Mouse (Mus musculus) testis, adult 2 months (tissue): ENCODE measurements around the gene Zfp948. TPM values are rescaled to one million over a fixed set of nuclear protein-coding genes. Genes with fewer than 3 reads are reported as not detected.

Experiments used
- H3K27ac ChIP-seq: fragments of 200-500 bp; 2 replicates; pipeline ENCODE4 v1.5.1; 2012; ENCODE audit warnings: low read depth, low read length; ENCODE audit not compliant: control insufficient read depth, insufficient read depth
- H3K27me3 ChIP-seq: fragments of 200-500 bp; 2 replicates; pipeline ENCODE4 v1.6.1; 2012; ENCODE audit warnings: mild to moderate bottlenecking, low read length, moderate library complexity; ENCODE audit not compliant: control insufficient read depth, insufficient read depth
- H3K36me3 ChIP-seq: fragments of 200-500 bp; 2 replicates; pipeline ENCODE4 v1.6.1; 2012; ENCODE audit warnings: mild to moderate bottlenecking, low read length; ENCODE audit not compliant: control insufficient read depth, insufficient read depth
- H3K4me1 ChIP-seq: fragments of 200-500 bp; 2 replicates; pipeline ENCODE4 v1.6.1; 2012; ENCODE audit warnings: low read length; ENCODE audit not compliant: control insufficient read depth, insufficient read depth
- H3K4me3 ChIP-seq: fragments of 200-500 bp; 2 replicates; pipeline ENCODE4 v1.5.1; 2012; ENCODE audit warnings: low read depth, mild to moderate bottlenecking, low read length, moderate library complexity, mixed read lengths; ENCODE audit not compliant: control insufficient read depth
- CTCF ChIP-seq: fragments of 200-500 bp; IDR thresholded peaks from 2 replicates; pipeline ENCODE4 v1.5.1; 2012; ENCODE audit warnings: low read depth, mild to moderate bottlenecking, inconsistent platforms, low read length, moderate library complexity; ENCODE audit not compliant: control insufficient read depth, insufficient read depth, insufficient replicate concordance
- POLR2A ChIP-seq: fragments of 200-500 bp; IDR thresholded peaks from 2 replicates; pipeline ENCODE4 v1.6.1; 2012; ENCODE audit warnings: low read depth, mild to moderate bottlenecking, inconsistent platforms, low read length, moderate library complexity; ENCODE audit not compliant: control insufficient read depth
- polyA plus RNA-seq: library from polyadenylated mRNA; depleted of rRNA; stranded (reverse); fragments of >200 nt; gene quantifications from 2 replicates; pipeline ENCODE4 v1.2.3, GENCODE M21; 2012; rRNA removed

Zfp948 gene
- polyA plus RNA-seq: 0.47 TPM in 2 replicates

DNA sequence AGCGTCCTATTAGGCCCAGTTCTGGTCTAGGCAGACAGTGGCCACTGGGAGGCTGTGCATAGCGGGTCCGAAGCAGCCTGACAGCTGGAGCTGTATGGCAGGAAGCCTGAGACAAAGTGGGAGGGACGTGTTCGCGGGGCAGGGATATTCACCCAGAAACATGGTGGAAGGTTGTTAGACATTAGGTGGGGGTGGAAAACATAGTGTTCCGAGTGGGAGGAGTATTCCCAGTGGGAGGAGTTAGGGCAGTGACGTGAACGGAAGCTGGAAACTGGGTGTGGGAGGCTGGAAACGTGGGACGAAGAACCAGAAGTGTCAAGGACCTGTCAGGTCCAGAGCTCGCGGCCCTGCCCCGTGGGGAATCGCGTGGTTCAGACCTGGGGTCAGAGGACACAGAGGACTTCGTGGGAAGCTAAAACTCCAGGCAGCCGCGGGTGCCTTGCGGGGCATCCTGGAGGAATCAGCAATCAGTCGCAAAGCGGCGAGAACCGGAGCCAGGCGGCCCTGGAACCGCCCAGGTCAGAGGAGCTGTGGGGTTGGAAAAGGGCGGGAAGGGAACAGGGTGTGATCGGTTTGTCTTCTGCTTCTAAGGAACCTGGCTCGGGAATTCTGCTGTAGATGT is at the start of gene Zfp948:
Gene Zfp948 (plus strand): TSS at position 281 of the 622 bp plus-strand sequence.
- H3K4me1 ChIP-seq: peaks cover 10% of the 10 kb centered on the region
- no peaks in the 10 kb centered on the region for H3K36me3 ChIP-seq
- H3K4me3 ChIP-seq: peak within 1 kb of the TSS; percentile 95
- TF ChIP-seq CTCF (0 out of 2 replicates have a peak, but pooled peaks have one; percentile 9), POLR2A (peak; percentile 39)
- H3K27ac ChIP-seq: peak within 1 kb of the TSS; percentile 92
- H3K27me3 ChIP-seq: no peaks in the 10 kb centered on the region

DNA sequence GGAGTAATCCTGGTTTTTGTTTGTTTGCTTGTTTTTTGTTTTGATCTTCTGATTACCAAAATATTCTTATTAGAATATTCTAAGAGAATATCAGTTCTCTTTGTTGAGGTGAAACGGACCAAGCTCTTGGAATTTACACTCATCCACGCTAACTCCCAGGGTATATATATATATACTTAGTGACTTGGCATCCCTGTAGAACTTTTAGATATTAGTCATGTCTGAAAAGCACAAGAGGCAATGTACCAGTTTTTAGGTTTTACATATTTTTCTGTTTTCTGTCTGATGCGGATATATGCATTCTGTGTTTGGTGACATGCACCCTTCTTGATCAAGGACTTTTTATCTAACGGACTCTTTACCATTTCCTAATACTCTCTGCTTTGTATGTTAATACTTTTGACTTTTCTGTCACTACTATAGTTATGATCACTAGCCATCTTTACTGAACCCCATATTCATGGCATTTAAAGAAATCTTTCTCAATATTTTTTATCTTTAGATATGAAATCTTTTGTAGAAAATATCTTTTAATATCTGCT is 49.6 kb upstream of the Zfp948 start:
- Histone ChIP-seq H3K36me3 (no peaks in the 10 kb centered on the region), H3K27me3 (no peaks in the 10 kb centered on the region), H3K4me1 (peaks cover 4% of the 10 kb centered on the region), H3K27ac (no peak overlapping the region), H3K4me3 (no peak overlapping the region; the same call in 1 of the 2 replicates)
- TF ChIP-seq CTCF (no peak), POLR2A (no peak)

DNA sequence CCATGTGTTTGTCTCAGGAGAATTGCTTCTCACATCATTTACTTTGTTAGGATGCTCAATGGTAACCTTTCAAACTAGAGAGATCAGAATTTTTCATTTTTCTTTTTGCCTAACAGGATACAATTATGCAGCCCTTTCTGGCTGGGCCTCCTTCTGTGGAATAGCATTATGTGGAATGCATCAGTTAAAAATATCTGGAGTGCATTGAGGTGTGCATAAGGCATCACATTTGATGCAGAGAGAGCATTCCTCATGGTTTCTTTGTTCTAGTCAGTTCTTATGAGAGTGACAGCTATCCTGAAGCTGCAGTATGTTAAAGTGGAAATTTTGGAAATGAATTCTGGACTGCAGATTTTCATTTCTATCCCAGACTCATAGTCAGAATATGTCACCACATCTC is 40.5 kb upstream of the Zfp948 start:
- Histone ChIP-seq H3K36me3 (no peaks in the 10 kb centered on the region), H3K27me3 (no peaks in the 10 kb centered on the region), H3K27ac (no peak overlapping the region), H3K4me3 (no peak overlapping the region), H3K4me1 (no peaks in the 10 kb centered on the region)
- TF ChIP-seq POLR2A: no peak
- no peak for TF ChIP-seq CTCF

DNA sequence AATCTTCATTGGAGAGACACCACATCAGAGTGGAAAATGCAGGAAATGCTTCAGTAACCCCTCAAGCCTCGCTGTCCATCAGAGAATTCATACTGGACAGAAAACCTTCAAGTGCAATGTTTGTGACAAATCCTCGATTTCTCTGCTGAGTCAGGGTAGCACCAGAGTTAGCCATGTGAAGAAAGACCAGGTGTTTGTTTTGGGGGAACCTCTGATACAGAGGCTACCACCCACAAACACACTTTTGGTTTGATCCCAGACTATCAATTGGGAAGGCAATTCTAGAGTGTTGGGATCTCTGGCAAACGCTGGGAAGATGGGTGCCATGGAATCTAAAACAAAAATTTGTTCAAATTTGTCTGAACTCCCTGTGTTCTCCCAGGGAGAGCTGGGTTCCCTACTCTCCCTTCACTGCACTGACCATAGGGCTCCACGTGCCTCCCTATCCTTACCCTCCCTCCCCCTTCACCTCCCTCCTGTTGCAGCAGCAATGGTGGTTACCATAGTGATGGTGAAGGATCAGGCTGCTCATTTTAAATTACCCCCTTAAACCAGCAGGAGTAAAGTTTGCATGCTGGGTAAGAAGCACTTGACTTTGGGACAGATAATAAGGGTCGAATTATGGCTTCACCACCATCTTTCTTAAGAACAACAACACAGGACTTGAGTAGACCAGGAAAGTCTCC is 36.0 kb upstream of the Zfp948 start:
- Histone ChIP-seq H3K4me3 (no peak overlapping the region), H3K27me3 (no peaks in the 10 kb centered on the region), H3K36me3 (no peaks in the 10 kb centered on the region), H3K4me1 (peaks cover 10% of the 10 kb centered on the region), H3K27ac (no peak overlapping the region)
- TF ChIP-seq CTCF (no peak), POLR2A (no peak)

DNA sequence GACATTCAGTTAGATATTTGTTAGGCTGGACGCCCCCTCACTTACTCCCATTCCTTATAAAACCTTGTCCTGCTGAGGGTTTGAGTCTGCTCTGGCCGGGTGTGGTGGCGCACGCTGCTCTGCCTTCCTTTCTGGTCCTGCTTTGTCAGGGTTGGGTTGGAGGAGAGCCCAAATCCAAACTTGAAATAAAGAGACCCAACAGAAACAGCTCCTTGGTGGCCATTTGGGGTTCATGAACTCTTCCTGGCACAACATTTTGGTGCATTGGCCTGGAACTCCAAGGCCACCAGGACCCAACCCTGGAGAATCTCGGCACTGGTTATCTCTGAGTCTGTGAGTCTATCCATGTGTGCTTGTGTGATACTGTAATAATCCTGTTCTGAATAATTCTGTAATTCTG is 35.2 kb upstream of the Zfp948 start:
- Histone ChIP-seq H3K36me3 (no peaks in the 10 kb centered on the region), H3K4me3 (peak overlapping the region; percentile 82), H3K4me1 (peaks cover 10% of the 10 kb centered on the region), H3K27ac (peak overlapping the region; percentile 79), H3K27me3 (no peaks in the 10 kb centered on the region)
- TF ChIP-seq CTCF (no peak), POLR2A (no peak)

DNA sequence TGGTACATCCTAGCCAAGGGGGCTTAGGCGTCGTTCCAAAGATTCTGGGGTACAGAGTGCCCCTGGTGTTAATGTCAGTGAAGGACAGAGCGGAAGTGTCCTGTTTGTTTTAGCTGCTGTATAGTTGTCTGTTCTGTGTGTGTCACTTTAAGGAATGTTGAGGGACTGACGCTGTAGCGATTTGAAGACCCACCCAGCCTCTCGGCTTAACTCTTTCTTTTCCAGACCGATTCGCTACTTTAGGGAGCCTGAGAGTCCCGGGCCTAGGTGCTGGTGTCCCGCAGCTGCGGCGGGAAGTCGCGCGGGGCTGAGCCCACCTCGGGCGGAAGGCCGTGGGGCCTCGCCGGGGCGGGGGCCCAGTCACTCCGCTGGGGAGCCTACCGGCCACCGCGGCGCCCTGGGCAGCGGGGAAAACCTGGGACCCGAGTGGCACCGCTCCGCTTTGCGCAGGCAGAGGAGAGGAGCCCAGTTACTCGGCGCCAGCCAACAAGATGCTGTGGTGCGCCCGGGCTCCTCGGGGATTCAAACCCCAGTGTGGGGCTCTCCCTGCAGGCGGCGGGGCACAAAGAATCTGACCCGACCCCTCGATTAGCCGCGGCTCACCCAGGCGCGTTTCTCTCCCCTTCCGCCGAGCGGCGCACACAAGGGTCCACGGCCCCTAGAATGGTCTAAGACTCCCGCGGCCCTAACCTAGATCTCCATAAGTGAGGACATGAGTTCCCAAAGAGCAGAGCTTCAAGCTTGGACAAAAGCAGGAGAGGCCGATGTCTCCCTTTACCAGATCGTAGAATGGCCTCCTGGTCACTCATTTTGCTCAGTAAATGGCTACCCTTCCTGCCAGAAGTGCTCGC is 34.5 kb upstream of the Zfp948 start:
- peak; percentile 40; the same call in 1 of the 2 replicates for TF ChIP-seq POLR2A
- TF ChIP-seq CTCF: no peak
- H3K36me3 ChIP-seq: no peaks in the 10 kb centered on the region
- peak overlapping the region; percentile 82 for H3K4me3 ChIP-seq
- H3K4me1 ChIP-seq: peaks cover 10% of the 10 kb centered on the region
- no peaks in the 10 kb centered on the region for H3K27me3 ChIP-seq
- peak overlapping the region; percentile 79 for H3K27ac ChIP-seq
